ENCODE assay signal across 14 mouse cellular contexts in genomic region chr10:87753483-87753882, GRCm38 (mm10).
"Had no signal": no experiment of that assay in that cellular context is flagged by ENCODE, and none has a peak within 500 bp of the region (broad histone marks: within the 10 kb centered on the region; RNA-seq: fewer than 3 reads in every experiment).

No protein-coding gene starts in this region.

- H3K4me1 ChIP-seq: megakaryocyte, embryonic 14.5 days; midbrain, embryonic 13.5 days; midbrain, embryonic 15.5 days; neural tube, embryonic 12.5 days; stomach, embryonic 15.5 days had no signal

- DNase-seq: lung, adult 18-20 months; lung, embryonic 14.5 days; lung, postnatal 10 days; right cerebral cortex, postnatal 14 days; thymus, adult 2 months; thymus, postnatal 25 days; thymus, postnatal 4 days had no signal

- H3K27ac ChIP-seq: midbrain, embryonic 13.5 days; midbrain, embryonic 15.5 days; neural tube, embryonic 12.5 days; stomach, postnatal 0 days had no signal

- H3K36me3 ChIP-seq: midbrain, embryonic 13.5 days; midbrain, embryonic 15.5 days; neural tube, embryonic 12.5 days; stomach, embryonic 15.5 days had no signal

- H3K9ac ChIP-seq: lung, embryonic 14.5 days; midbrain, embryonic 13.5 days; midbrain, embryonic 15.5 days; neural tube, embryonic 12.5 days; stomach, embryonic 15.5 days had no signal

- H3K27me3 ChIP-seq: megakaryocyte, embryonic 14.5 days; midbrain, embryonic 13.5 days; midbrain, embryonic 15.5 days; neural tube, embryonic 12.5 days; stomach, embryonic 15.5 days had no signal

- H3K9me3 ChIP-seq: megakaryocyte, embryonic 14.5 days; midbrain, embryonic 13.5 days; midbrain, embryonic 15.5 days; neural tube, embryonic 12.5 days; stomach, embryonic 15.5 days had no signal

- H3K4me2 ChIP-seq: lung, embryonic 14.5 days; midbrain, embryonic 11.5 days; midbrain, embryonic 13.5 days; midbrain, embryonic 15.5 days; neural tube, embryonic 12.5 days; stomach, embryonic 15.5 days had no signal

- H3K4me3 ChIP-seq: megakaryocyte, embryonic 14.5 days; midbrain, embryonic 13.5 days; midbrain, embryonic 15.5 days; neural tube, embryonic 12.5 days; stomach, embryonic 15.5 days had no signal
